Mouse (Mus musculus) CH12.LX (cell line): ENCODE measurements around the gene Car2. TPM values are rescaled to one million over a fixed set of nuclear protein-coding genes. Genes with fewer than 3 reads are reported as not detected.

Experiments
- DNase-seq: peaks from one replicate; pipeline ENCODE4 v3.0.0-alpha.2; 2013; ENCODE audit errors: extremely low read depth
- H3K27ac ChIP-seq: 2 replicates; pipeline ENCODE4 v1.5.1; 2012; ENCODE audit warnings: low read depth, mild to moderate bottlenecking, control low read depth, moderate library complexity; ENCODE audit not compliant: insufficient read depth
- H3K27me3 ChIP-seq: replicated peaks from 2 replicates; pipeline ENCODE3; 2012; ENCODE audit warnings: inconsistent platforms
- H3K36me3 ChIP-seq, 2 experiments: replicated peaks in 1 of 2; 2 replicates each; pipeline versions ENCODE3 to v1.6.1; 2012; ENCODE audit warnings: inconsistent platforms in 1 of 2, low read length in 1 of 2, mild to moderate bottlenecking in 1 of 2, mixed read lengths in 1 of 2, moderate library complexity in 1 of 2; ENCODE audit not compliant: control insufficient read depth in 1 of 2, insufficient read depth in 1 of 2
- H3K4me1 ChIP-seq, 2 experiments: 2 replicates each; pipeline ENCODE4 v1.6.1; 2012; ENCODE audit warnings: inconsistent platforms in 1 of 2, moderate library complexity in 1 of 2; ENCODE audit not compliant: insufficient read depth in 2 of 2, control insufficient read depth in 1 of 2
- H3K4me2 ChIP-seq: 2 replicates; pipeline ENCODE4 v1.6.1; 2012; ENCODE audit warnings: low read depth, mild to moderate bottlenecking, control low read depth; ENCODE audit not compliant: poor library complexity, insufficient read depth, severe bottlenecking
- H3K4me3 ChIP-seq, 3 experiments: fragments of 150-350 bp in 1 of 3; sonication (generic) in 1 of 3; replicated peaks in 1 of 3; 2 replicates each; pipeline versions ENCODE3 to v1.5.1; 2011 to 2012; ENCODE audit warnings: low read depth in 2 of 3, low read length in 2 of 3, mild to moderate bottlenecking in 2 of 3, moderate library complexity in 2 of 3, control low read depth in 1 of 3, improper control_type of control experiment in 1 of 3, inconsistent platforms in 1 of 3, mixed read lengths in 1 of 3; ENCODE audit not compliant: poor library complexity in 1 of 3
- H3K79me2 ChIP-seq: replicated peaks from 2 replicates; pipeline ENCODE4 v1.6.1; 2012; ENCODE audit warnings: mild to moderate bottlenecking, moderate library complexity; ENCODE audit not compliant: control insufficient read depth, poor library complexity, insufficient read depth, severe bottlenecking; ENCODE audit errors: extremely low read depth
- H3K9ac ChIP-seq: 2 replicates; pipeline ENCODE4 v1.6.1; 2012; ENCODE audit warnings: low read depth, mild to moderate bottlenecking, control low read depth, moderate library complexity; ENCODE audit not compliant: insufficient read depth
- H3K9me3 ChIP-seq: replicated peaks from 2 replicates; pipeline ENCODE3; 2012; ENCODE audit warnings: low read length, inconsistent platforms, mixed read lengths
- BHLHE40 ChIP-seq: IDR thresholded peaks from 2 replicates; pipeline ENCODE4 v1.6.1; 2011; ENCODE audit warnings: mild to moderate bottlenecking, low read depth, low read length, improper control_type of control experiment
- CHD2 ChIP-seq: IDR thresholded peaks from 2 replicates; pipeline ENCODE4 v1.6.1; 2011; ENCODE audit warnings: low read length, improper control_type of control experiment
- CTCF ChIP-seq, 2 experiments: IDR thresholded peaks in 1 of 2; conservative IDR thresholded peaks in 1 of 2; 2 replicates each; pipeline ENCODE4 v1.5.1; 2011 to 2012; ENCODE audit warnings: low read depth in 2 of 2, low read length in 2 of 2, improper control_type of control experiment in 1 of 2, inconsistent platforms in 1 of 2, mild to moderate bottlenecking in 1 of 2, moderate library complexity in 1 of 2
- E2F4 ChIP-seq: IDR thresholded peaks from 2 replicates; pipeline ENCODE4 v1.6.1; 2011; ENCODE audit warnings: low read depth, low read length, improper control_type of control experiment; ENCODE audit not compliant: insufficient replicate concordance
- ELF1 ChIP-seq: IDR thresholded peaks from 2 replicates; pipeline ENCODE4 v1.6.1; 2014; ENCODE audit warnings: low read depth, mild to moderate bottlenecking, inconsistent platforms, low read length, improper control_type of control experiment
- ETS1 ChIP-seq: conservative IDR thresholded peaks from 2 replicates; pipeline ENCODE4 v1.6.1; 2012; ENCODE audit warnings: low read depth, mild to moderate bottlenecking, inconsistent platforms, low read length, improper control_type of control experiment, moderate library complexity
- GABPA ChIP-seq: IDR thresholded peaks from 2 replicates; pipeline ENCODE4 v1.6.1; 2012; ENCODE audit warnings: low read depth, low read length, improper control_type of control experiment, inconsistent platforms; ENCODE audit not compliant: insufficient replicate concordance
- HCFC1 ChIP-seq: IDR thresholded peaks from 2 replicates; pipeline ENCODE4 v1.6.1; 2012; ENCODE audit warnings: low read depth, mild to moderate bottlenecking, inconsistent platforms, low read length, improper control_type of control experiment
- JUN ChIP-seq: IDR thresholded peaks from 2 replicates; pipeline ENCODE4 v1.6.1; 2011; ENCODE audit warnings: low read depth, mild to moderate bottlenecking, low read length, improper control_type of control experiment, moderate library complexity; ENCODE audit not compliant: insufficient read depth
- MAX ChIP-seq: IDR thresholded peaks from 2 replicates; pipeline ENCODE4 v1.6.1; 2011; ENCODE audit warnings: low read length, improper control_type of control experiment
- MAZ ChIP-seq: IDR thresholded peaks from 2 replicates; pipeline ENCODE4 v1.6.1; 2012; ENCODE audit warnings: low read depth, mild to moderate bottlenecking, inconsistent platforms, low read length, improper control_type of control experiment, moderate library complexity
- MEF2A ChIP-seq: IDR thresholded peaks from 2 replicates; pipeline ENCODE4 v1.6.1; 2014; ENCODE audit warnings: low read depth, mild to moderate bottlenecking, inconsistent platforms, low read length, improper control_type of control experiment, borderline replicate concordance
- MXI1 ChIP-seq: IDR thresholded peaks from 2 replicates; pipeline ENCODE4 v1.6.1; 2011; ENCODE audit warnings: mild to moderate bottlenecking, low read depth, low read length, improper control_type of control experiment
- NRF1 ChIP-seq: IDR thresholded peaks from 2 replicates; pipeline ENCODE4 v1.6.1; 2014; ENCODE audit warnings: low read depth, mild to moderate bottlenecking, inconsistent platforms, low read length, improper control_type of control experiment, moderate library complexity
- PAX5 ChIP-seq: IDR thresholded peaks from 2 replicates; pipeline ENCODE4 v1.6.1; 2012; ENCODE audit warnings: low read length, inconsistent platforms, mixed read lengths
- SMC3 ChIP-seq: IDR thresholded peaks from 2 replicates; pipeline ENCODE4 v1.6.1; 2011; ENCODE audit warnings: low read depth, low read length, improper control_type of control experiment
- TBP ChIP-seq: conservative IDR thresholded peaks from 2 replicates; pipeline ENCODE4 v1.6.1; 2011; ENCODE audit warnings: low read depth, low read length, improper control_type of control experiment
- UBTF ChIP-seq: IDR thresholded peaks from 2 replicates; pipeline ENCODE4 v1.6.1; 2012; ENCODE audit warnings: low read depth, mild to moderate bottlenecking, inconsistent platforms, low read length, improper control_type of control experiment, moderate library complexity
- USF1 ChIP-seq: IDR thresholded peaks from 2 replicates; pipeline ENCODE4 v1.6.1; 2014; ENCODE audit warnings: low read depth, mild to moderate bottlenecking, inconsistent platforms, low read length, improper control_type of control experiment
- USF2 ChIP-seq: conservative IDR thresholded peaks from 2 replicates; pipeline ENCODE4 v1.6.1; 2011; ENCODE audit warnings: low read depth, low read length, improper control_type of control experiment
- ZKSCAN1 ChIP-seq: IDR thresholded peaks from 2 replicates; pipeline ENCODE4 v1.6.1; 2012; ENCODE audit warnings: low read depth, inconsistent platforms, low read length, improper control_type of control experiment, borderline replicate concordance
- ZNF384 ChIP-seq: IDR thresholded peaks from 2 replicates; pipeline ENCODE4 v1.6.1; 2012; ENCODE audit warnings: low read depth, low read length, improper control_type of control experiment, inconsistent platforms
- dilution Hi-C: fragments of 300-500 bp; cut with MboI; formaldehyde crosslinking; loops from 2 replicates; pipeline ENCODE4 v1.14.3; 2020; ENCODE audit warnings: low sequenced_read_pairs; ENCODE audit not compliant: extremely low pct_unique_long_range_greater_than_20kb, extremely low pct_ligation_motif_present
- in situ Hi-C: fragments of 300-500 bp; cut with MboI; formaldehyde crosslinking; loops from 3 replicates; pipeline ENCODE4 v1.14.3; 2019; ENCODE audit warnings: low sequenced_read_pairs, low pct_ligation_motif_present, low pct_unique_long_range_greater_than_20kb, mixed read lengths
- polyA plus RNA-seq: library from polyadenylated mRNA; unstranded; fragments of >175 nt; gene quantifications from 2 replicates; pipeline ENCODE4 v1.2.1, GENCODE M21; 2012; ENCODE audit warnings: low read depth; ENCODE audit not compliant: insufficient read length
- total RNA-seq, 2 experiments: library from RNA; depleted of rRNA; stranded (reverse); fragments of 300-350 nt in 1 of 2; fragments of >200 nt in 1 of 2; gene quantifications; 2 replicates each; pipeline ENCODE4 v1.2.3; 2012 to 2014

Car2 gene
- total and polyA plus RNA-seq, 3 experiments, result 0.16 TPM; not detected in 2

GRCm38 (mm10) chr3:14889085-14889484 is 3.0 kb downstream of the Car2 start:
- Histone ChIP-seq H3K4me2 (no peak overlapping the region), H3K9me3 (peaks cover 10% of the 10 kb centered on the region), H3K9ac (no peak overlapping the region)
- in situ Hi-C loops, result loop anchor here (25.0 kb wide), 1 partner anchor 173 kb away; no protein-coding TSS in a partner anchor
- TF ChIP-seq PAX5 (no peak), ZNF384 (peak; percentile 49; the same call in 1 of the 2 replicates)
- TF ChIP-seq, all 38 proteins: peak for 1
- H3K79me2 ChIP-seq, result no peaks in the 10 kb centered on the region
- H3K27ac ChIP-seq, result no peak overlapping the region
- no peaks in the 10 kb centered on the region for H3K36me3 ChIP-seq
- dilution Hi-C loops, result no loop called here
- peaks cover 0 to 9% of the 10 kb centered on the region in 2 experiments; a peak in 1 of 4 replicates for H3K4me1 ChIP-seq
- no peak overlapping the region for H3K4me3 ChIP-seq
- no peak for DNase-seq
- H3K27me3 ChIP-seq, result no peaks in the 10 kb centered on the region

- Histone ChIP-seq H3K9me3 (peaks cover 10% of the 10 kb centered on the region), H3K36me3 (no peaks in the 10 kb centered on the region), H3K4me1 (peaks cover 0 to 9% of the 10 kb centered on the region in 2 experiments; a peak in 1 of 4 replicates), H3K9ac (no peak overlapping the region), H3K27me3 (no peaks in the 10 kb centered on the region), H3K4me2 (no peak overlapping the region), H3K79me2 (no peaks in the 10 kb centered on the region), H3K27ac (no peak overlapping the region), H3K4me3 (no peak overlapping the region)
- dilution Hi-C loops (no loop called here), in situ Hi-C loops (loop anchor here (25.0 kb wide), 1 partner anchor 172 kb away; no protein-coding TSS in a partner anchor)
- TF ChIP-seq MAX, result no peak
- TF ChIP-seq HCFC1, result no peak
- no peak for TF ChIP-seq BHLHE40
- no peak for TF ChIP-seq GABPA
- no peak for TF ChIP-seq MAZ
- no peak for TF ChIP-seq NRF1
- TF ChIP-seq SMC3, result no peak
- no peak for TF ChIP-seq JUN
- TF ChIP-seq USF1, result no peak
- DNase-seq, result no peak
These were observed 3.8 kb downstream of the Car2 start for GRCm38 (mm10) chr3:14889716-14890409.

GRCm38 (mm10) chr3:14892991-14893390 is 6.9 kb downstream of the Car2 start:
- Histone ChIP-seq H3K4me3 (no peak overlapping the region), H3K9ac (no peak overlapping the region), H3K79me2 (no peaks in the 10 kb centered on the region), H3K4me1 (peaks cover 0 to 9% of the 10 kb centered on the region in 2 experiments; a peak in 1 of 4 replicates), H3K27me3 (no peaks in the 10 kb centered on the region), H3K27ac (no peak overlapping the region), H3K36me3 (no peaks in the 10 kb centered on the region), H3K4me2 (no peak overlapping the region), H3K9me3 (no peaks in the 10 kb centered on the region)
- no peak for DNase-seq
- no peak for TF ChIP-seq CTCF (conservative IDR thresholded peaks at IDR 0.05 in 1 of 2, IDR thresholded peaks at IDR 0.05 in 1 of 2; ENCODE audit: low read depth in 2 of 2, low read length in 2 of 2)
- no peak for TF ChIP-seq BHLHE40
- TF ChIP-seq ZKSCAN1, result no peak
- no peak for TF ChIP-seq JUN
- no peak for TF ChIP-seq ETS1
- no peak for TF ChIP-seq TBP
- no peak for TF ChIP-seq SMC3
- no peak for TF ChIP-seq MEF2A
- TF ChIP-seq UBTF, result no peak
- no peak for TF ChIP-seq CHD2
- TF ChIP-seq USF2, result no peak
- TF ChIP-seq ELF1, result no peak
- TF ChIP-seq E2F4, result no peak
- TF ChIP-seq MXI1, result no peak
- in situ Hi-C loops, result loop anchor here (25.0 kb wide), 1 partner anchor 169 kb away; no protein-coding TSS in a partner anchor
- dilution Hi-C loops, result no loop called here
